Mouse (Mus musculus) heart, adult 2 months (tissue): ENCODE measurements at regions not wholly inside any gene's neighbourhood (a gene's known extent, or its start where the extent isn't known, plus 50 kb on each side); places are given as distances from the start of the nearest gene placed in this dataset.

ENCODE experiments used
- DNase-seq, 2 experiments: peaks; one replicate each; pipeline ENCODE4 v3.0.0; 2021
- H3K27ac ChIP-seq: fragments of 200-600 bp; 2 replicates; pipeline ENCODE4 v1.8.1; 2022
- H3K27me3 ChIP-seq: fragments of 200-500 bp; 2 replicates; pipeline ENCODE4 v1.6.1; 2012; ENCODE audit warnings: mild to moderate bottlenecking, low read length, inconsistent platforms, mixed read lengths; ENCODE audit not compliant: control insufficient read depth, insufficient read depth
- H3K36me3 ChIP-seq: fragments of 200-500 bp; 2 replicates; pipeline ENCODE4 v1.6.1; 2012; ENCODE audit warnings: low read length, inconsistent platforms; ENCODE audit not compliant: control insufficient read depth, insufficient read depth
- H3K4me1 ChIP-seq: fragments of 200-500 bp; 2 replicates; pipeline ENCODE4 v1.6.1; 2011; ENCODE audit warnings: low read length; ENCODE audit not compliant: control insufficient read depth, insufficient read depth
- H3K4me3 ChIP-seq: fragments of 200-600 bp; 2 replicates; pipeline ENCODE4 v1.8.1; 2022
- H3K79me2 ChIP-seq: fragments of 200-500 bp; replicated peaks from 2 replicates; pipeline ENCODE4 v1.6.1; 2012; ENCODE audit warnings: mild to moderate bottlenecking, inconsistent platforms, low read length, moderate library complexity, mixed read lengths; ENCODE audit not compliant: control insufficient read depth, insufficient read depth
- H3K9ac ChIP-seq: fragments of 200-500 bp; 2 replicates; pipeline ENCODE4 v1.6.1; 2012; ENCODE audit warnings: low read depth, mild to moderate bottlenecking, control low read depth, inconsistent platforms, low read length, mixed read lengths
- CTCF ChIP-seq: fragments of 200-600 bp; IDR thresholded peaks from 2 replicates; pipeline ENCODE4 v1.8.1; 2022; ENCODE audit warnings: antibody characterized with exemption, mild to moderate bottlenecking, moderate library complexity
- EP300 ChIP-seq: fragments of 200-500 bp; IDR thresholded peaks from 2 replicates; pipeline ENCODE4 v1.6.1; 2011; ENCODE audit warnings: low read depth, low read length, control low read depth; ENCODE audit not compliant: insufficient read depth
- POLR2A ChIP-seq: fragments of 200-500 bp; IDR thresholded peaks from 2 replicates; pipeline ENCODE4 v1.6.1; 2011; ENCODE audit warnings: mild to moderate bottlenecking, low read depth, low read length, control low read depth; ENCODE audit not compliant: insufficient read depth
- WGBS: fragments of 180-500 bp; shearing (Covaris S2); methylation state at CpG from one replicate; pipeline ENCODE4 v1.1.7; 2018; 5-methylcytosine and 5-hydroxymethylcytosine counted together
- intact Hi-C: fragments of 180-260 bp; cut with DNase I; formaldehyde crosslinking; loops from one replicate; pipeline ENCODE4 v1.15.1; 2025

DNA sequence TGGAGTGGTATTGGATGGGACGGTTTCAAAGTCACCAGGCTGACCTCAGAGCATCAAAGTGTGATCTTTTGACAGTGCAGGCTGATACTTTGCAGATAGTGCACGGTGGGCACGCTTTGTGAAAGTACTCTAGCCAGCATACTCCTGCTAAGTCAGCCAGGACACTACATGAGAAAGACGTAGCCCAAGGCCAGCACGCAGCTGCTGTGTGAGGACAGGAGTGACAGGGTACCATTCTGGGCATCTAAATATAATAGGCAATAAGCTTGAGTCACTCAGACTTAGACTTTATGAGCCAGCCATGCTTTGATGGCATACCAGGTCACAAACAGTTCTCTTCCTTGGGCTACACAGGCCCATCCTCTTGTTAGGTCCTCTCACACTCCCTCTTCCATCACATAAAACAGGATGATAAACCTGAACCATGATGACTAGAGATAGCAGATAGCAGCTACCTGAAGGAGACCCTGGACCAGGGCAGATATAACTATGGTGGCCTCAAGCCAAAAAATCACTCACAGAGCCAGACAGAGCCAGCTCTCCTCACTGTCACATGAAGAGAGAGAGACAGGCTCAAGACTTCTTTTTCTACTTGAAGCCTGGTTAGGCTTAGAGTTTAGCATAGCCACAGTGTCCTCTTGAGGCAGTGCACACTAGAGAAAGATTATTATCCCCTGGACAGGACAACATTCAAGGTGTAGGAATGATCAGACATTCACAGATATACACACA, 156.7 kb upstream of the Rreb1 start:
- H3K9ac ChIP-seq: no peak overlapping the region
- peaks cover 11% of the 10 kb centered on the region for H3K4me1 ChIP-seq
- no peaks in the 10 kb centered on the region for H3K36me3 ChIP-seq
- no peak for DNase-seq
- TF ChIP-seq CTCF: peak; percentile 36
- TF ChIP-seq EP300: no peak
- H3K79me2 ChIP-seq: no peaks in the 10 kb centered on the region
- H3K4me3 ChIP-seq: no peak overlapping the region
- no peaks in the 10 kb centered on the region for H3K27me3 ChIP-seq
- intact Hi-C loops: loop anchor here (5.0 kb wide), 3 partner anchors 79 to 326 kb away; no protein-coding TSS in a partner anchor
- peak overlapping the region; percentile 26; the same call in 1 of the 2 replicates for H3K27ac ChIP-seq
- WGBS: 96% methylated on average over 5 of the region's 5 CpGs

DNA sequence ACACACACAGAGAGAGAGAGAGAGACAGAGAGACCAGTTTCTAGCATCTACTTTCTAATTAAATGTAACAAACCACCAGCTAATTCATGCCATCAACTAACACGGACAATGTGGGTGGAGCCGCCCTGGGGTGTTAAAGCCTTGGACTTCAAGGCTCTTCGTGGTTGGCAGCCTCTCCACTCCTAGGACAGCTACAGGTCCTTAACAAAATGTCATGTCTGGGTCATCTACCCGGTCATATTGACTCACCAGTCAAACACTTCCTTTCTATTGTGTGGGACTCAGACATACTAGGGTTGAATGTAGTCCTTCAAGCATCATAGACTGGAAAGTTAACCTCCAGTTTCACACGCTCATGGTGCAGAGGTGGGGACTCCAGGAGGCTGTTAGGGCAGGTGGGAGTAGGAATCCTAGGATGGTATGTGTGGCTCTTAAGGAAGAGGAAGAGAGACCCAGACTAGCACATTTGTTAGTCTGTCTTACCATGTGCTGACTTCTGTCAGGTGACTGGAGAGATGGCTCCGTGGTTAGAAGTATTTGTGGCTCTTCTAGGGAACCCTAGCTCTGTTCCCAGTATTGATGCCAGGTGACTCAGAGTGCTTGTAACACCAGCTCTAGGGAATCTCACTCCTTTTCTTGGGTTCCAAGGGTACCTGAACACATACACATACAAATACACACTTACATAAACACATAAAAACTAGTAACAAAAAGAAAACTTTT, 155.7 kb upstream of the Rreb1 start:
- H3K27me3 ChIP-seq: no peaks in the 10 kb centered on the region
- H3K9ac ChIP-seq: no peak overlapping the region
- H3K79me2 ChIP-seq: no peaks in the 10 kb centered on the region
- DNase-seq: no peak
- peaks cover 11% of the 10 kb centered on the region for H3K4me1 ChIP-seq
- H3K4me3 ChIP-seq: no peak overlapping the region
- WGBS: 35% methylated on average over 6 of the region's 6 CpGs
- no peaks in the 10 kb centered on the region for H3K36me3 ChIP-seq
- intact Hi-C loops: loop anchor here (5.0 kb wide), 3 partner anchors 80 to 325 kb away; no protein-coding TSS in a partner anchor
- no peak overlapping the region for H3K27ac ChIP-seq
- TF ChIP-seq CTCF (no peak), EP300 (no peak), POLR2A (no peak)

DNA sequence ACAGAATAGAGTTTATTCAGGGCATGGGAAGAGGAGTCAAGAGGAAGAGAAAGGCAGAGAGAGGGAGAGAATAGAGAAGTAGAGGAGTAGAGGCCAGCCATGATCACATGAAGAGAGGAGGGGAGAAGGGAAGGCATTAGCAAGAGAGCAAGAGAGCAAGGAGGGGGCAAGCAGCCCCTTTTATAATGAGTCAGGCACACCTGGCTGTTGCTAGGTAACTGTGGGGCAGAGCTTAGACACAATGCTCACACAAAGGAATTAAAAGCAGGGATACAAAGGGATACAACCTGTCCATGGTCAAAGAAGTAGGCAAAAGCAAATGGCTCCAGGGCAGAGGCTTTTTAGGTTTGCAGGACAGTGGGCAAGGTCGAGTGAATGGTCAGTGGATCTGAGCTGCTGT, 153.5 kb upstream of the Rreb1 start:
- intact Hi-C loops: loop anchor here (5.0 kb wide), 3 partner anchors 82 to 323 kb away; no protein-coding TSS in a partner anchor
- no peak overlapping the region for H3K27ac ChIP-seq

DNA sequence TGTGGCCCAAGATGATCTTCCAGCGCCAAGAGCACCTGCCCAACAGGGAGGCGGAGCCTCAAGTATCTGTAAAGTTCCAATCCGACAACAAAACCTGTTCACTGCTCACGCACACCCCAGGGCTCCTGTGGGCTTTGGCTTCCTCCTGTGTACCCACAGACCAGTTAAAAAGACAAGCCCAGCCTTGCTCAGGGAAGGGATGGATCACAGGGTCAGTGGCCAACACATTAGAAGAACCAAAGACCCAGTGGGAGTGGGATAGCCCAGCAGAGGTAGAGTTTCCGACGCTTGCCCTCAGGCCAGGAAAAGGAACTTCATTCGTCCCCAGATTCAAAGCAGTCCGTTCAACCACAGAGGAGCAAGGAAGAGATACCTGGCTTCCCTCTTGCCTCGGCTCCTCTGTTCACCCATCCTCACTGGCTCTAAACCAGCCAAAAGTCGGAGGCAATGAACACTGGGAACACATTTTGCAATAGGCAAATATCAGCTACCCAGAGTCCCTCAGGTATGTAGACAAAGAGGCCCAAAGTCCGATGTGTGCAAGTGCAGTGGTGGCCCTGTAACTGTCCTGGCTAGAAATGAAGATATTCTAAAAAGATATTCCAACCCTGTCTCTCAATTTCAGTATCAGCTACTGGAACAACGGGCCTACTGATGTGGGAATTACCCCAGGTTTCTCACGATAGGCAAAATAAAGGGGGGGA, 152.5 kb upstream of the Rreb1 start:
- no peak for TF ChIP-seq POLR2A
- no peak for TF ChIP-seq CTCF
- TF ChIP-seq EP300: no peak
- DNase-seq: no peak
- no peaks in the 10 kb centered on the region for H3K27me3 ChIP-seq
- WGBS: 93% methylated on average over 13 of the region's 13 CpGs
- H3K9ac ChIP-seq: no peak overlapping the region
- intact Hi-C loops: no loop called here
- peaks cover 6% of the 10 kb centered on the region; the same call in 1 of the 2 replicates for H3K4me1 ChIP-seq
- no peak overlapping the region for H3K27ac ChIP-seq
- H3K36me3 ChIP-seq: no peaks in the 10 kb centered on the region
- no peaks in the 10 kb centered on the region for H3K79me2 ChIP-seq
- H3K4me3 ChIP-seq: no peak overlapping the region

More for the DNA sequence above, 153.5 kb upstream of the Rreb1 start:
- Histone ChIP-seq H3K27me3 (no peaks in the 10 kb centered on the region), H3K79me2 (no peaks in the 10 kb centered on the region), H3K9ac (no peak overlapping the region), H3K4me3 (no peak overlapping the region), H3K4me1 (peaks cover 13% of the 10 kb centered on the region), H3K36me3 (no peaks in the 10 kb centered on the region)
- 55% methylated on average over 1 of the region's 1 CpGs for WGBS
- TF ChIP-seq CTCF (no peak), EP300 (no peak), POLR2A (no peak)
- DNase-seq: no peak

DNA sequence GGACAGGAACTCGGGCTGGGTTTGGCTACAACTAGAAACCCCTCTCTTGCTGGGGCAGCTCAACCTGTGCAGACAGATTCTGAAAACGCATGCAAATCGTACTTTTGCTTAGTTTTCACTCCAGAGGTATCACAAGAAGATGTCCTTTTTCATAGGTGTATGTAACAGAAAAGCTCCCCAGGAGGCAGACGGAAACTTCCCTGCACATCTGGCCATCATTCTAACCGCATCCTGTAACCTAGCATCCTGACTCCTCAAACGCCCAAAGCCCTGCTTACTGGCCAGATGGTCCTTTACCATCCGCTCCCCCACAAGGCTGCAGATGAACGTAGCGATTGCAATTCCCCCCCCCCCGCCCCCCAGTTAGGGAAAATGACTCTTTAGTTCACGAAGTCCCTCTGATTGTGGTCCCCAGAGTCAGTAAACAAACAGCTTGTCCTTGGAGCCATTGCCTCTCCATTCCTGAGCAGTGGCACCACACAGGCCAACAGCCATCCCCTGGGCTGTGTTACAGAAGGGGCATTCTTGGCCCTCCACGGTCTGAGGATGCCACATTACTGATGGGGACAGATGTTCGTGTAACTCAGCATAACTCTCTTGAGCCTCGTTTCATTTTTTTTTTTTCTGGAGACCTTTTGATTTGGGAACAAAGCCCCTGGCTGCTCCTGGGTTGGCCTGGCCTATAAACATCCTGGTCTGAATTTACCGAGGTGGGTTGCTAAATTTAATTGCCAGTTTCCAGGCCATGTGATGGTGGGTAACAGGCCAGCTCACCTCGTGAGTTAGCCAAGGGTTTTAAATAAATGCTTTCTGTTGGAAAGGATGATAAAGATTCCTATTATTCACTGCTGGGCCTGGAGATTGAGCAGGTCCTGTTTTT, 149.6 kb upstream of the Rreb1 start:
- no peaks in the 10 kb centered on the region for H3K36me3 ChIP-seq
- intact Hi-C loops: no loop called here
- TF ChIP-seq CTCF (no peak), POLR2A (no peak), EP300 (no peak)
- peak in 1 of 2 experiments; percentile 48 for DNase-seq
- 49% methylated on average over 16 of the region's 16 CpGs for WGBS
- peak overlapping the region; percentile 82 for H3K27ac ChIP-seq
- no peaks in the 10 kb centered on the region for H3K79me2 ChIP-seq
- no peak overlapping the region for H3K9ac ChIP-seq
- no peaks in the 10 kb centered on the region for H3K27me3 ChIP-seq
- H3K4me3 ChIP-seq: no peak overlapping the region
- H3K4me1 ChIP-seq: peaks cover 6% of the 10 kb centered on the region; the same call in 1 of the 2 replicates
